Mouse (Mus musculus) liver, embryonic 16.5 days (tissue): ENCODE measurements at regions not wholly inside any gene's neighbourhood (a gene's known extent, or its start where the extent isn't known, plus 50 kb on each side); places are given as distances from the start of the nearest gene placed in this dataset.

Experiments used
- ATAC-seq: fragments of 200-750 bp; cut with Nextera tagmentation; 2 replicates; pipeline ENCODE4 v1.8.0; 2017; ENCODE audit warnings: low read depth, mild to moderate bottlenecking, moderate number of reproducible peaks, moderate library complexity
- H3K27ac ChIP-seq: fragments of 300-500 bp; sonication (generic); 2 replicates; pipeline ENCODE4 v1.5.1; 2014; ENCODE audit warnings: mild to moderate bottlenecking, low read length
- H3K27me3 ChIP-seq: fragments of 300-500 bp; sonication (generic); 2 replicates; pipeline ENCODE4 v1.6.1; 2014; ENCODE audit warnings: low read depth, low read length, mixed read lengths; ENCODE audit not compliant: control insufficient read depth, insufficient read depth
- H3K36me3 ChIP-seq: fragments of 300-500 bp; sonication (generic); 2 replicates; pipeline ENCODE4 v1.6.1; 2014; ENCODE audit warnings: mild to moderate bottlenecking; ENCODE audit not compliant: control insufficient read depth, insufficient read depth
- H3K4me1 ChIP-seq: fragments of 300-500 bp; sonication (generic); 2 replicates; pipeline ENCODE4 v1.6.1; 2014; ENCODE audit warnings: low read depth, low read length, mixed read lengths; ENCODE audit not compliant: control insufficient read depth
- H3K4me2 ChIP-seq: fragments of 300-500 bp; sonication (generic); 2 replicates; pipeline ENCODE4 v1.6.1; 2014; ENCODE audit warnings: low read depth, low read length, mixed read lengths
- H3K4me3 ChIP-seq: fragments of 300-500 bp; sonication (generic); 2 replicates; pipeline ENCODE4 v1.5.1; 2014; ENCODE audit warnings: low read depth, mild to moderate bottlenecking, low read length
- H3K9ac ChIP-seq: fragments of 300-500 bp; sonication (generic); 2 replicates; pipeline ENCODE4 v1.6.1; 2014; ENCODE audit warnings: low read depth, low read length
- H3K9me3 ChIP-seq: fragments of 300-500 bp; sonication (generic); replicated peaks from 2 replicates; pipeline ENCODE4 v1.6.1; 2016; ENCODE audit warnings: low read length; ENCODE audit not compliant: control insufficient read depth
- WGBS: fragments of 180-500 bp; shearing (Covaris S2); extraction: QIAGEN DNeasy Blood & Tissue Kit; methylation state at CpG from one replicate; pipeline ENCODE4 v1.1.7; 2014; ENCODE audit not compliant: insufficient replicate concordance; 5-methylcytosine and 5-hydroxymethylcytosine counted together

DNA sequence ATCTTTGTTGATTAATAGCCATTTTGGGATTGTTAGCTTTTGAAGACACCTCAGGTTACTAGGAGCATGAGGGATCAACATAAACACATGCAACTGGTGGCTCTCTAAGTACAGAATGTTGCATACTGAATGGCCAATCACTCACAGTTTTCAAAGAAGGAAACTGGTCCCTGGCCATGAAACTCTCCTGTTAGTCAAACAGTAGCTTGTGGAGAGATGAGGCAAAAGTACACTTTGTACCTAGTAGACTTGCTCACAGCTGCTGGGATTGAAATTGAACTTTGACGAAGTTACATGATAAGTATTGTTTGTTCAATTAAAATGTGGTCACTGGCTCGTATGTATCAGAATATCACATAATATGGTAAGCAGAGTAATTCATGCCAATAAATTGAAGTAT, 237.6 kb upstream of the Robo2 start:
- no peak overlapping the region for H3K27ac ChIP-seq
- H3K4me2 ChIP-seq: no peak overlapping the region
- H3K4me1 ChIP-seq: no peaks in the 10 kb centered on the region
- H3K27me3 ChIP-seq: no peaks in the 10 kb centered on the region
- no peak overlapping the region for H3K4me3 ChIP-seq
- ATAC-seq: peak; percentile 64; the same call in 1 of the 2 replicates
- no peak overlapping the region for H3K9ac ChIP-seq
- H3K36me3 ChIP-seq: no peaks in the 10 kb centered on the region
- H3K9me3 ChIP-seq: no peaks in the 10 kb centered on the region
- 44% methylated on average over 2 of the region's 2 CpGs for WGBS

DNA sequence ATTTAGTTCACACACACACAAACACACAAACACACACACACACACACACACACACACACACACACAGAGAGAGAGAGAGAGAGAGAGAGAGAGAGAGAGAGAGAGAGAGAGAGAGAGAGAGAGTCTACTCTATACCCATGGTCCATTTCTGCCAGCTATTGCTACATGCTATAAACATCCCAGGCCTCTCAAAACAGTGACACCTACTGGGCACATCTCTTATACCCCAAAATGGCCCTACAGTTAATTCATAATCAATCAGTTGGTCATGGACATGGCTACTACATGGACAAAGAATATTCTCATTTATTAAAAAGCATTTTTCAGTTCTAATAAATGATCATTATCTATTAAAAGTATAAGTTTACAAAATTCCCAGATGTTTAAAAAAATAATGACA, 236.8 kb upstream of the Robo2 start:
- Histone ChIP-seq H3K27me3 (no peaks in the 10 kb centered on the region), H3K27ac (no peak overlapping the region), H3K4me2 (no peak overlapping the region), H3K4me3 (no peak overlapping the region), H3K4me1 (no peaks in the 10 kb centered on the region), H3K9ac (no peak overlapping the region), H3K9me3 (no peaks in the 10 kb centered on the region), H3K36me3 (no peaks in the 10 kb centered on the region)
- ATAC-seq: no peak

DNA sequence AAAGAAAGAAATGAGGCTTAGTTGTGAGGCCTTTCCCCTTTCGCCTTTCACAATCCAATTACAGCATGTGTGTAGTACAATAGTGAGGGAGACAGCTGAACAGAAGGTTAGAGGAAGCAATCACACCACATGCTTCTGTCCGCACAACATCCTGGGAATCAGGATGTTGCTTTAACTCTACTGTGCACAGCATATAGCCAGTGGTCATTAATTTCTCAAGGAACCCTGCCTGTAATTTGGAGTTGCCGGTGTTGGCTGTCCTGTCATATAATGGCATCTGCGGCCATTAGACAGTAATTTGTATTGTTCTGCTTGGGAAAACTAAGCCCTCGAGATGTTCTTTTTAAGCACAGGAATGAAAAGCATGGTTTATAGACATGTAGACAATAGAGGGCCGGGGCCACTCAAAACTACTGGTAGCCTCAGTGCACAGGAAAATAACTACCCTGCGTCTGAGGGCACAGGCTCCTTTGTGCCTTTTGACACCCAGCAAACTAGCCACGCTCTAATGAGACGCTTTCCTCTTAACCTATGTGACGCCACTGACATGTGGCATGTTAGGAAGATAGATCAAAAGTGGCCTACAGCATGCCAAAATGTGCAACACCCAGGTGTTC, 233.2 kb upstream of the Robo2 start:
- WGBS: 64% methylated on average over 10 of the region's 10 CpGs
- H3K9ac ChIP-seq: no peak overlapping the region
- no peaks in the 10 kb centered on the region for H3K36me3 ChIP-seq
- H3K4me1 ChIP-seq: no peaks in the 10 kb centered on the region
- H3K4me3 ChIP-seq: no peak overlapping the region
- H3K9me3 ChIP-seq: no peaks in the 10 kb centered on the region
- H3K27me3 ChIP-seq: no peaks in the 10 kb centered on the region
- no peak for ATAC-seq
- no peak overlapping the region for H3K27ac ChIP-seq
- no peak overlapping the region for H3K4me2 ChIP-seq

DNA sequence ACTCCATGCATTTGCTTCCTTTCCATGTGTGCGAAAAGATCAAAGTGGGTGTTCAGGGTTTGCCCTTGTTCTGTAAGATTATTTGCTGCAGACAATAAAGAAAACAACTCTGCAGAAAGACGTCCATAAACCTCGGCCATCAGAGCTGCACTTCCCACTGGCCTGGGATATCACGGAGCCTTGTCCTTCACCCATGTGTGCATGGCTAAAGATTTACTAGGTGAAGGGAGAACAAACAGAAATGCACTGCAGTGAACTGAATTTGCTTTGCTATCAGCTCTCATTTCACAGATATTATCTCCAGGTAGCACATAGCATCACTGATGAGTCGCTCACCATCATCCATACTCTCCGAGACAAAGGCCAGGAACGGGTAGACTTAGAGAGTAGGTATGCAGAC, 228.2 kb upstream of the Robo2 start:
- no peaks in the 10 kb centered on the region for H3K36me3 ChIP-seq
- 0 out of 2 replicates have a peak, but pooled peaks have one; percentile 45 for ATAC-seq
- 53% methylated on average over 7 of the region's 7 CpGs for WGBS
- no peaks in the 10 kb centered on the region for H3K4me1 ChIP-seq
- H3K4me3 ChIP-seq: no peak overlapping the region
- no peak overlapping the region for H3K4me2 ChIP-seq
- H3K27me3 ChIP-seq: no peaks in the 10 kb centered on the region
- H3K9ac ChIP-seq: no peak overlapping the region
- no peak overlapping the region for H3K27ac ChIP-seq
- no peaks in the 10 kb centered on the region for H3K9me3 ChIP-seq

DNA sequence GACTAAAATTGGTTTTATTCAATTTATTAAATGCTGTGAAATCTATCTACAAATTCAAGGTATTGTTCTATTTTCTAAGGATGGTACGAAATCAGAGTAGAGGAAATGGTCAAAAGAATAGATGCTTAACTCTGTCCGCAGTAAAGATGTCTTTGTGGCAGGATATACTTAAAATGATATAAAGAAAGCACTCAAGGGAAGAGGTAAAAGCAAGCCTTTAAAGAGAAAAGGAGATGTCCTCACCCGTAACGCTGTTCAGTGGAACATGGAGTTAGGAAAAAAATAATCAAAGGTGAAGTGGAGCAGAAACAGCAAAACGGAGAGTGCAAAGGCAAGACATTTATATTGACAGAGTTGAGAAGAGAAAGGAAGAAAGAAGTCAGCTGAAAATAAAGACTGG, 226.0 kb upstream of the Robo2 start:
- Histone ChIP-seq H3K27ac (no peak overlapping the region), H3K9me3 (no peaks in the 10 kb centered on the region), H3K9ac (no peak overlapping the region), H3K36me3 (no peaks in the 10 kb centered on the region), H3K4me3 (no peak overlapping the region), H3K4me1 (no peaks in the 10 kb centered on the region), H3K27me3 (no peaks in the 10 kb centered on the region), H3K4me2 (no peak overlapping the region)
- ATAC-seq: no peak
- WGBS: 68% methylated on average over 5 of the region's 5 CpGs

- no peak for ATAC-seq
- no peaks in the 10 kb centered on the region for H3K9me3 ChIP-seq
- WGBS: 45% methylated on average over 2 of the region's 2 CpGs
- no peak overlapping the region for H3K27ac ChIP-seq
- no peaks in the 10 kb centered on the region for H3K4me1 ChIP-seq
- no peak overlapping the region for H3K4me2 ChIP-seq
- no peak overlapping the region for H3K4me3 ChIP-seq
- H3K36me3 ChIP-seq: no peaks in the 10 kb centered on the region
- no peak overlapping the region for H3K9ac ChIP-seq
- no peaks in the 10 kb centered on the region for H3K27me3 ChIP-seq
Observed at GRCm38 (mm10) chr16:74625783-74626182, 214.2 kb upstream of the Robo2 start.

- no peak overlapping the region for H3K27ac ChIP-seq
- H3K9me3 ChIP-seq: no peaks in the 10 kb centered on the region
- WGBS: 40% methylated on average over 4 of the region's 4 CpGs
- no peak for ATAC-seq
- no peak overlapping the region for H3K4me2 ChIP-seq
- no peak overlapping the region for H3K9ac ChIP-seq
- H3K27me3 ChIP-seq: no peaks in the 10 kb centered on the region
- no peaks in the 10 kb centered on the region for H3K36me3 ChIP-seq
- H3K4me1 ChIP-seq: no peaks in the 10 kb centered on the region
- no peak overlapping the region for H3K4me3 ChIP-seq
Observed at GRCm38 (mm10) chr16:74612072-74612471, 200.4 kb upstream of the Robo2 start.

- Histone ChIP-seq H3K27me3 (no peaks in the 10 kb centered on the region), H3K4me1 (no peaks in the 10 kb centered on the region), H3K4me3 (no peak overlapping the region), H3K36me3 (no peaks in the 10 kb centered on the region), H3K27ac (no peak overlapping the region), H3K9ac (no peak overlapping the region), H3K9me3 (no peaks in the 10 kb centered on the region), H3K4me2 (no peak overlapping the region)
- ATAC-seq: no peak
- 58% methylated on average over 4 of the region's 4 CpGs for WGBS
Observed at GRCm38 (mm10) chr16:74609564-74609963, 197.9 kb upstream of the Robo2 start.

GRCm38 (mm10) chr16:74598361-74598760, 186.7 kb upstream of the Robo2 start:
- H3K9me3 ChIP-seq: no peaks in the 10 kb centered on the region
- no peak overlapping the region for H3K4me3 ChIP-seq
- no peaks in the 10 kb centered on the region for H3K4me1 ChIP-seq
- ATAC-seq: no peak
- H3K4me2 ChIP-seq: no peak overlapping the region
- 66% methylated on average over 1 of the region's 1 CpGs for WGBS
- H3K36me3 ChIP-seq: no peaks in the 10 kb centered on the region
- no peaks in the 10 kb centered on the region for H3K27me3 ChIP-seq
- no peak overlapping the region for H3K9ac ChIP-seq
- no peak overlapping the region for H3K27ac ChIP-seq
